Mouse (Mus musculus): Measurements from ENCODE around the gene Rnf224. TPM values are rescaled to one million over a fixed set of nuclear protein-coding genes. Genes with fewer than 3 reads are reported as not detected.
A peak's percentile ranks its signal among the peaks of the same experiment; 100 is the strongest.
"Not testable (repeated sequence)": the region's sequence is repeated elsewhere in the genome, so short reads cannot be mapped to it uniquely, and the experiment has no call there.

The Rnf224 gene
- total RNA-seq, 2 experiments from 2014 or later = not detected

DNA sequence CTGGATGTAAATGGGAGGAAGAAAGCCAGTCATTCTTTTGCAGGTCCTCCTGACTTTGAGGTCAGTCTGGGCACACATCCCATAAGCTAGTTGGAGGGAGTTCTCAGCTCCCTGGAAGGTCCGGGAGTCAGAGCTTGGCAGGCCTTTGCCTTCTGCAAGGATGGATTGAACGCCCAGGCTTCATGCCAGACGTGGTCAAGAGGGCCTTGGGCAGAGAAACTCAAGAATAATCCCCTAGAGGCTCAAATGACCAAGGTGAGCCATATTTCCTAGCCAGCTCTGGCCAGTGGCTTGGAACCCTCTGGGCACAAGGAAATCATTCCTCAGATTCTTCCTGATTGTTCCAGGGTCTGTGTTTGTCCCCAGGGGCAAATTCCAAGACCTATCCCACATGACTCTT is 28.3 kb upstream of the Rnf224 start:
- Histone ChIP-seq H3K4me3 (peak overlapping the region; percentile 86), H3K27ac (peak overlapping the region; percentile 85)
- intact Hi-C loops (cut with DNase I) = no loop called here
- TF ChIP-seq CTCF (IDR thresholded peaks at IDR 0.05) = no peak
- DNase-seq (ENCODE audit: extremely low spot score in 1 of 2, low spot score in 2 of 2) = peak in 1 of 2 experiments; percentile 11

DNA sequence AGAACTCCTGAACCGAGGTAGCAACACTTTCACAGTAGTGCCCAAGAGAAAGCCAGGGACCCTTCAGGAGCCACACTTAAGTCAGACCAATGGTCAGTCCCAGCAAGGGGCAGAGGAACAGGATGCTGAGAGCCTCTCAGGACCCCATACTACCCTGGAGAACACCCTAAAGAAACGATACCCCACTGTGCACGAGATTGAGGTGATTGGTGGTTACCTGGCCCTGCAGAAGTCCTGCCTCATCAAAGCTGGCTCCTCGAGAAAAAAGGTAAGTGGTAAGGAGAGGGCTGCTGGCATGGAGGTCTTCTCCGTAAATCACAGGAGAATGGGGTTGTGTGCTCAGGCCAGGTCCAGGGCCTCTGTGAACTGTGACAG is 27.7 kb upstream of the Rnf224 start:
- TF ChIP-seq CTCF (IDR thresholded peaks at IDR 0.05) = no peak
- no peak for DNase-seq (ENCODE audit: extremely low spot score in 1 of 2, low spot score in 2 of 2)
- intact Hi-C loops (cut with DNase I) = no loop called here
- H3K27ac ChIP-seq = peak overlapping the region; percentile 85
- peak overlapping the region; percentile 86 for H3K4me3 ChIP-seq

DNA sequence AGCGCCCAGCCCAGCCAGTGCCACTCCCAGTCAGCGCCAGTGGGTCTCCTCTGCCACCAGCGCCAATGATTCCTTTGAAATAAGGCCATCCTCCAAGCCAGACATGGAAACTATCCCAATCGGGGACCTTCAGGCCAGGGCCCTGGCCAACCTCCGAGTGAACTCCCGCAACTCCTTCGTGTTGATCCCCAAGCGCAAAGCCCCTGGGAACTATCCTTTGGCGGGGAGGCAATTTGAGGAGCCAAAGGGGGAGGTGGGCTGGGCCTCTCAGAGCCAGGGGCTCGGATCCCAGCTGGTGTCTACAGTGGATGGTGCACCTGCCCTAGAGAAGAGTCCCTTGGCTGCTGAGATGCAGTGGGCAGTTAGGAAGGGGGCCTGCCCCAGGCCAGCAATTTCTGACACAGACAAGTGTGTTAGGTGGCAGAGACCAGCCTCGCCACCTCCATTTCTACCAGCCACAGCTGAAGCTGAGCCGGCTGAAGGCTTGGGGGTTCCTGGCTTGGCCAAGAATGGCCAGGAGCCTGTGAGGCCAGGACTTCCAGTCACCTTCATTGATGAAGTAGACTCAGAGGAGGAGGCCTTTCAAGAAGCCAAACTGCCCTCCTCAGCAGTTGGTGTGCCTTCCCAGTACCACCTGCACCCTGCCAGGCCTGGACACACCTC is 27.2 kb upstream of the Rnf224 start:
- Histone ChIP-seq H3K27ac (peak overlapping the region; percentile 85), H3K4me3 (peak overlapping the region; percentile 86)
- TF ChIP-seq CTCF (IDR thresholded peaks at IDR 0.05) = no peak
- intact Hi-C loops (cut with DNase I) = loop anchor here (2.0 kb wide), 2 partner anchors 35 to 71 kb away; no protein-coding TSS in a partner anchor
- no peak for DNase-seq (ENCODE audit: extremely low spot score in 1 of 2, low spot score in 2 of 2)

DNA sequence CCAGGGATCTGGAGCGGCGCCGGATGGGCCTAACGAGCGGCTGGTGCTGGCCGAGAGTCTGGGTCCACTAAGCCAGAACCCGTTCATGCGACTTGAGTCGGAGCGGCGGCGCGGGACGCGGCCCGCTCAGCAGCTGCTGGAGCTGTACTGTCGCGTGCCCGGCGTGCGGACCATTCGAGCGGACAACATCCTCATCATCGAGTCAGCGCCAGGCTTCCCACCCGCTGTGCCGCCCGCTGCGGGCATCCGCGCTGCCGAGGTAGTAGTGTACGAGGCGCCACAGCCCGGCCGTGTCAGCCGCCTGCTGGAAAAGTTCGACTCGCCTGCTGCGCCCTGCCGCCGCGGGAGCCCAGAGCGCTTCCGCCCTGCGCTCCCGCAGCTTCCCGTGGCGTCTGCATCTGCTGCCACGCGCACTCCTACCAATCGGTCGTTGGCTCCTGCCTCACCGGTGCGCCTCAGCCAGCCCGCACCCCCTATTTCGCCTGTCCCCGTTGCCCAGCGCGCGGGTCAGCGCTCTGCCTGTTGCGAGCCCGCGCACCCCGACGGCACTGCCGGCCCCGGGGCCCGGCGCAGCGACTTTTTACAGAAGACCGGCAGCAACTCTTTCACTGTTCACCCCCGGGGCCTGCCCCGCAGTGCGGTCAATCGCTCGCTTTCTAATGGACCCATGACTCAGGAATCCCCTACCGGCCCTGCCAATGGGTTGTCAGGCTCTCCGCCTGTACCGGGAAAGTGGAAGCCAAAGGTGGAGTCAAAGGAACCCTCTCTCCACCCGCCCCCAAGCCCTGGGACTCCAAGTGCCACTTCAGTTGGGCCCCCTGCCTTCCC is 26.4 kb upstream of the Rnf224 start:
- no peak; the same call in 1 of the 2 replicates for TF ChIP-seq CTCF (IDR thresholded peaks at IDR 0.05)
- peak in 1 of 2 experiments; percentile 32 for DNase-seq (ENCODE audit: extremely low spot score in 1 of 2, low spot score in 2 of 2)
- peak overlapping the region; percentile 77 for H3K27ac ChIP-seq
- peak overlapping the region; percentile 86 for H3K4me3 ChIP-seq
- intact Hi-C loops (cut with DNase I) = loop anchor here (2.0 kb wide), 2 partner anchors 34 to 70 kb away; no protein-coding TSS in a partner anchor

DNA sequence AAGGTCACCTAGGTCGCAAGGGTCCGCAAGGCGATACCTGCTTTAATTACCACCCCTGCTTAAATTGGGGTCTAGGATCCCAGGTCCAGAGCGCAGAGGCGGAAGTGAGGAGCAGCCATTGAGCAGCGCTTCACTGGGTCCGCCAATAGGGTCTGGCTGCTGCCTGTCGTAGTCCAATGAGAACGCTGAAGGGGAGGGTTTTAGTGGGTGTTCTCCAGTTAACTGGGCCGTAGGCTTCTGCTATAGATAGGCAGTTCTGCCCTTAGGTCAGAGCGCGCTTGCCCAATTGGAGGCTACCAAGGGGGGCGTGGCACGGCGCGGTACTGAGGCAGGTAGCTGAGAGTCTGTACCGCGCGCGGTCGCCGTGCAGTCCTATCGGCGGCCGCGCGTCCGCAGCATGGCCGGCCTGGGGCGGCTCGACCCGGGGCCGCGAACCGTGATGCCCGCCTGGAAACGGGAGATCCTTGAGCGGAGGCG is 25.7 kb upstream of the Rnf224 start, which contains the start of gene Tprn:
Tprn (plus strand) TSS at position 328 of the 477 bp plus-strand sequence.
- no peak; the same call in none of the 2 replicates for TF ChIP-seq CTCF (IDR thresholded peaks at IDR 0.05)
- intact Hi-C loops (cut with DNase I) = loop anchor here (2.0 kb wide), 2 partner anchors 34 to 70 kb away; no protein-coding TSS in a partner anchor
- peak; percentile 88 to 92 for DNase-seq (ENCODE audit: extremely low spot score in 1 of 2, low spot score in 2 of 2)
- peak within 1 kb of the TSS; percentile 86 for H3K4me3 ChIP-seq
- peak within 1 kb of the TSS; percentile 83 for H3K27ac ChIP-seq

DNA sequence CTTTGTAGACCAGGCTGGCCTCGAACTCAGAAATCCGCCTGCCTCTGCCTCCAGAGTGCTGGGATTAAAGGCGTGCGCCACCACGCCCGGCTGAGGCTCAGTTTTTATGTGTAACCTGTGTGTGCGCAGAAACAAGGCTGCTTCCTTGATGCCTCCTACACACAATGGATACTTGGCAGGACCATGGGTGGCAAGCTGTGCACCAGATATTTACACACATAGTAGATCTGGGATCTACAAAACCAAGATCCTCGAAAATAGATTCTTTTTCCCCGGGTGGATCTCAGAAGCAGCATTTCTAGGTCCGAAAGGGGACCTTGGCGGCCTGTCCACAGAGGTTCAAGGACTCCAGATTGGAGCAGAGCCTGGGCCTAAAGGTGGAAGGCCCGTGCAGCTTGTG is 25.3 kb upstream of the Rnf224 start:
- DNase-seq (ENCODE audit: extremely low spot score in 1 of 2, low spot score in 2 of 2) = no peak
- Histone ChIP-seq H3K27ac (peak overlapping the region; percentile 83), H3K4me3 (peak overlapping the region; percentile 86)
- no peak for TF ChIP-seq CTCF (IDR thresholded peaks at IDR 0.05)
- intact Hi-C loops (cut with DNase I) = loop anchor here (2.0 kb wide), 2 partner anchors 33 to 69 kb away; no protein-coding TSS in a partner anchor

DNA sequence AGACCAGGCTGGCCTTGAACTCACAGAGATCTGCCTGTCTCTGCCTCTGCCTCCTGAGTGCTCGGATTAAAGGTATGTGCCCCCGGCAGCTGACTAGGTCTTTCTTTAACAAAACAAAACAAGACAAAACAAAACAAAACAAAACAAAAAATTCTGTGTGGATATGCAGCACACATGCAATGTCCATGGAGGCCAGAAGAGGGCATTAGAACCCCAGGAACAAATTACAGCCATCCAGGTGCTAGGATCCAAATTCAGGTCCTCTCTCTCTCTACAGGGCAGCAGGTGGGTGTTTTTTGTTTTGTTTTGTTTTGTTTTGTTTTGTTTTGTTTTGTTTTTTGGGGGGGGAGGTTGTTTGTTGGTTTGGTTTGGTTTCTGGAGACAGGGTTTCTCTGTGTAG is 22.3 kb upstream of the Rnf224 start:
- intact Hi-C loops (cut with DNase I) = no loop called here

DNA sequence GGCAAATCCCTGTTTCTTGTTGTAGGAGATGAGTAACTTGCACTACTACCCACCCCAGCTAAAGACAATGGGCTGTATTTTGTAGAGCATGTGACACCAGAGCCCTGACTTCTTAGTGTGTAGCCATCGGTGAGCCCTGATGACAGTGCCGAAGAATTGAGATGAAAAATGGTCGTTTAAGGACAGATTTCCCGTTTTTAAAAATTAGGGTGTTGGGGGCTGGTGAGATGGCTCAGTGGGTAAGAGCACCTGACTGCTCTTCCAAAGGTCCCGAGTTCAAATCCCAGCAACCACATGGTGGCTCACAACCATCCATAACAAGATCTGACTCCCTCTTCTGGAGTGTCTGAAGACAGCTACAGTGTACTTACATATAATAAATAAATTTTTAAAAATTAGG is 20.7 kb upstream of the Rnf224 start:
- DNase-seq (ENCODE audit: extremely low spot score in 1 of 2, low spot score in 2 of 2); H3K4me3 ChIP-seq; H3K27ac ChIP-seq; intact Hi-C loops (cut with DNase I): not testable (repeated sequence)

More for the DNA sequence above, 22.3 kb upstream of the Rnf224 start:
- DNase-seq (ENCODE audit: extremely low spot score in 1 of 2, low spot score in 2 of 2) = no peak
- Histone ChIP-seq H3K4me3 (no peak overlapping the region), H3K27ac (no peak overlapping the region)
- TF ChIP-seq CTCF (IDR thresholded peaks at IDR 0.05) = peak; percentile 57

DNA sequence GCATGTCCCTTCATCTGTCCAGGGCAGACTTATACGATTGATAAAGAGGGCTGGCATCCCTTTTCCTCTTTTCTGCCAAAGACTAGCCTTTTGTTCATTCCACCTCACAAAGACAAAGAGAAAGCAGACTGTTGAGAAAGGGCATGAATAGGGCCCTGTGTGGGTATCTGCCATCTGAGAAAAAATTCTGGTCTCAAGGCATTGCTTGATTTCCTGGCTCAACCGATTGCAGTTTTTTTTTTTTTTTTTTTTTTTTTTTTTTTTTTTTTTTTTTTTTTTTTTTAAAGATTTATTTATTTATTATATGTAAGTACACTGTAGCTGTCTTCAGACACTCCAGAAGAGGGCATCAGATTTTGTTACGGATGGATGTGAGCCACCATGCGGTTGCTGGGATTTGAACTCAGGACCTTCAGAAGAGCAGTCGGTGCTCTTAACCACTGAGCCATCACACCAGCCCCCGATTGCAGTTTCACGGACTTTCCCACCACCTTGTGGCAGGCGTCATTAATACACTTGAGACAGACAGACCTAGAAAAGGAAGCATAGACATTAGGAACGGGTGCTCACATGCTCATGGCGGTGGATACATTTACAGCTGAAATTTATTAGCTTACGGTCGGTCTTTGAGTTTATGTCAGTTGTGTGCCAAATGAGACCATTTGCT is 20.0 kb upstream of the Rnf224 start:
- DNase-seq (ENCODE audit: extremely low spot score in 1 of 2, low spot score in 2 of 2); H3K27ac ChIP-seq; intact Hi-C loops (cut with DNase I): not testable (repeated sequence)
- peak overlapping the region; percentile 71 for H3K4me3 ChIP-seq
- peak; percentile 33 for TF ChIP-seq CTCF (IDR thresholded peaks at IDR 0.05)

DNA sequence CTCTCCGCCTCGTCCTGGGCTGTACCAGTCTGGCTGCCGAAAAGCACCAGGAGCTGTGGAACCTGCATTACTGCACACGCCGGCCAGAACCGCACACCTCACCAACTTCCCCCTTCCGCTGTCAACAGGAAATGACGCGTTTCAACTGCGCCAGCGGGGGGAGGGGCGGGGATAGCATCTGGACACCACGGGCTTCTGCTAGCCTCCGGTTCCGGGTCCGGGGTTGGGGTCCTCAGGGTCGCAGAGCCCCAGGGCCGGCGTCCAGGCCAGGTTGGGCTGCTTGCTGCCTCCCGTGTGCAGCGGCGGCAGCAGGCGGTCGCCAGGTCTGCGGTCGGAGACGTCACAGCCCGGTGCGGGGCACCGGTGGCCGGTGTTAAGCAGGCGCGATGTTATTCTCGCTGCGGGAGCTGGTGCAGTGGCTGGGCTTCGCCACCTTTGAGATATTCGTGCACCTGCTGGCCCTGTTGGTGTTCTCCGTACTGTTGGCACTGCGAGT is 18.7 kb upstream of the Rnf224 start, which contains the start of gene Tmem203:
Tmem203 (plus strand) TSS at position 156 of the 496 bp plus-strand sequence.
- DNase-seq (ENCODE audit: extremely low spot score in 1 of 2, low spot score in 2 of 2) = peak; percentile 84 to 91
- intact Hi-C loops (cut with DNase I) = loop anchor here (1.0 to 2.0 kb wide), 2 partner anchors 17 to 63 kb away; partner anchors contain the start of genes Anapc2 and Ssna1

DNA sequence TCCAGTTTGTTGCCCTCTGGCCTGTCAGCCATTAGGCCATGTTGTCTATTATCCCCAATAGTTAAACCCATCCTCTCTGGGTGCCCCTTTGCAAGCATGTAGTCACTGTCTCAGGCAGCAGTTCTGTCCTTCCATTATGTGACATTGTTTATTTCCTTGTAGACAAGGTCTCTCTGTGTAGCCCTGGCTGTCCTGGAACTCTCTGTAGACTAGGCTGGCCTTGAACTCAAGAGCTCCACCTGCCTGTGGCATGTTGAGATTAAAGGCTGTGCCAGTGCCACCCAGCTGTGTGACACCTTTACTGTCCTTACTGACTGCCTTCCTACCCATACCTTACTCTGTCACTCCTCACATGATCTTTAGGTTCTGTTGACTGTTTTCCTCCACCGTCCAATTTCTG is 15.7 kb upstream of the Rnf224 start:
- H3K4me3 ChIP-seq = no peak overlapping the region
- peak; percentile 31 for TF ChIP-seq CTCF (IDR thresholded peaks at IDR 0.05)
- intact Hi-C loops (cut with DNase I) = loop anchor here (2.0 kb wide), 1 partner anchor 24 kb away; no protein-coding TSS in a partner anchor
- no peak overlapping the region for H3K27ac ChIP-seq
- no peak for DNase-seq (ENCODE audit: extremely low spot score in 1 of 2, low spot score in 2 of 2)

More for the DNA sequence above, 18.7 kb upstream of the Rnf224 start, which contains the start of gene Tmem203:
- Histone ChIP-seq H3K27ac (peak within 1 kb of the TSS; percentile 90), H3K4me3 (peak within 1 kb of the TSS; percentile 71)
- no peak for TF ChIP-seq CTCF (IDR thresholded peaks at IDR 0.05)
